Mouse (Mus musculus) urinary bladder, postnatal 14 days (tissue): ENCODE measurements around the gene Pik3c2b.

Experiments
- DNase-seq: peaks from one replicate; pipeline ENCODE4 v3.0.0; 2021; ENCODE audit warnings: low spot score

Gene Pik3c2b

DNA sequence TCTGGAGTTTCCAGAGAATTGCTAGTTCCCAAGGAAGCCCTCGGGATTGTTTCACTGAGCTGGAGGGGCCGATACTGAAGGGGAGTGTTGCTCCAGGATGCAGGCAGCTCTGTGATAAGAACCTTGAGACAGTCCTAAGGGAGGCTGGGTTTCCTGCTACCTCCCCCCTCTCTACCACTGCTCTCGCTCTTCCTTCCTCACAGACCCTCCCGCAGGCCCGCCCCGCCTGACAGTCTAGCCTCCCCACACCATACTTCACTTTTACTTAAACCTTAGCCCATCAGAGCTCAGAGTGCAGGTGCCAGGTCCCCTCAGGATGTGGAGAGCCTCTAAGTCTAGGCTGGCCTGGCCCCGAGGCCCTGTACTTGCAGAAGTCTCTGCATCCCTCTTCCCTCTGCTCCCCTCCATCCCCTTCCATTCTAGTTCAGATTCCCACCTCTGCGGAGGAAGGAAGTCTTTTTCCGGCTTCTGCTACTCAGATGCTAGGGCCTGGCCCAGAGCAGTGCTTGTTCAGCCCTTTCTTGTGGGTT is 27.9 kb downstream of the Pik3c2b start:
- DNase-seq = no peak

DNA sequence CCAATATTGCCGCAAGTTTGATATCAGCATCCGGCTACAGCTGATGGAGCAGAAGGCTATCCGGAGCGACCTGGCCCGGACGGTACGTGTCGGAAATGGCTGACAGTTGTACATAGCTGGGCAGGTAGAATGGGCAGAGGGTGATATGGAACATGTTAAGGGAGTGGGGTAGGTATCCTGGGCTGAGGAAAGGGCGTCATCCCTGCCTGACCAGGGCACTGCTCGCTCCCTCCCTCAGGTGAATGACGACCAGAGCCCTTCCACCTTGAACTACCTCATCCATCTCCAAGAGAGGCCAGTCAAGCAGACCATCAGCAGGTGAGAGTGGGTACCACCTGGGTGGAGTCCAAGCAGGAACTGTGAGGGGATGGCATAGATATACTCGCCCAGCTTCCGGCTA is 29.1 kb downstream of the Pik3c2b start:
- DNase-seq = no peak

DNA sequence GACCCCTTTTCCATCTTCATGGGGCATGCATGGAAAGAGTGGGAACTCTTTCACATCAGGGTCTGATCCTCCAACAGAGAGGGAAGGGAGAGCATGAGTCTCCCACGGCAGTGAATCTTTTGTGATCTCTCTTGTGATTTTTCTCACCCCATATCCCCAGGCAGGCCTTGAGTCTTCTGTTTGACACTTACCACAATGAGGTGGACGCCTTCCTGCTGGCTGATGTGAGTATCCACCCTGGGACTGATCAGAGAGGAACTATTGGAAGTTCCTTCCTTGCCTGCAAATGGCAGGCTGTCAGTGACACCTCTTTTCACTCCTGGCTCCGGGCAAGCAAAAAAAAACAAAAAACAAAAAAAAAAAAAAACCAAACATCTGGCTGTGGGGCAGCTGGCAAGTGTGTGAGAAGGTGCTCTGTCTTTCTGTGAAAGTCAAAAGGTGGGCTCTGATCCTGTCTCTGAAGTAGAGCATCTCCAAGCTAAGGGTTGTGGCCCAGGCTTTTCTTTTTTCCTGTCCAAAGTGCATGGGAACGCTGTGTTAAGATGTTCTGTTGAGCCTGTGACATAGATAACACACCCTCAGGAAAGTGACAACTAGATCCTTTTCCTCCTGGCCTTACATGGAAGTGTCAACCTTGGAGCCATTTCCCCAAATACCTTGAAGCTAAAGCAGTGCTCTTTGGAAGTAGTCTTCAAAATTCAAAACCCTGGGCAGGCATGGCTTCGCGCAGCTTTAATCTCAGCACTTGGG is 30.4 kb downstream of the Pik3c2b start:
- no peak for DNase-seq

DNA sequence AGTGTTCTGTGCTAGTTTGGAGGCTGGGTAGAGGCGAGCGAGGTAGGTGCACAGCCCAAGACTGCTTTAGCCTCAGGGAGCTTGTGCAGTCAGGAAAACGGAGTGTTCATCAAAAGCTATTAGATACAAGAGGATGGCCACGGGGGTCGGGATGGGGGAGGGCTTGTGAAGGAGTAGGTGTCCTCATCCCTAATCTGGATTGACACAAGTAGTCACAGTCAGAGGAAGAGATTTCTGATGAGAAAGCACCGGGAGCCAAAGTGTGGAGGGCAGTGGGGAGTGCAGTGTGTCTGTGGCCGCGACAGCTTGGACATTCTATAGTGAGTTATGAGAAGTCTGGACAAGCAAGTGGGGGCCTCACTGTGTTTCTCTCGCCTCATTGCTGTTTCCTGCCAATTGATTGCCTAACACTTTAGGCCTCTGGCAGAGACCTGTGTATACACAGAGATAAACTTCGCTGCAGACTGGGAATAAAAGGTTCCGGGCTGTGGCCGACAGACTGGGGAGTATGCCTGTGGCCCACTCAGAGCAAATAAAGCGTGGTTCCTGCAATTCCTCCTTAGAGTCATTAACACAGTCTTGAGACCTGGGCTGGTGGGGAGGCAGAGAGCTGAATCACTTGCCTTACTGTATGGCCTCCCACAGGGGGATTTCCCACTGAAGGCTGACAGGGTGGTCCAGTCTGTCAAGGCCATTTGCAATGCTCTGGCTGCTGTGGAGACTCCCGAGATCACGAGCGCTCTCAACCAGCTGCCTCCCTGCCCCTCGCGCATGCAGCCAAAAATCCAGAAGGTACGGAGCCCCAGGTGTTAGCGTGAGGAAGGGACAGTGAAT is 31.4 kb downstream of the Pik3c2b start:
- peak; percentile 48 for DNase-seq

DNA sequence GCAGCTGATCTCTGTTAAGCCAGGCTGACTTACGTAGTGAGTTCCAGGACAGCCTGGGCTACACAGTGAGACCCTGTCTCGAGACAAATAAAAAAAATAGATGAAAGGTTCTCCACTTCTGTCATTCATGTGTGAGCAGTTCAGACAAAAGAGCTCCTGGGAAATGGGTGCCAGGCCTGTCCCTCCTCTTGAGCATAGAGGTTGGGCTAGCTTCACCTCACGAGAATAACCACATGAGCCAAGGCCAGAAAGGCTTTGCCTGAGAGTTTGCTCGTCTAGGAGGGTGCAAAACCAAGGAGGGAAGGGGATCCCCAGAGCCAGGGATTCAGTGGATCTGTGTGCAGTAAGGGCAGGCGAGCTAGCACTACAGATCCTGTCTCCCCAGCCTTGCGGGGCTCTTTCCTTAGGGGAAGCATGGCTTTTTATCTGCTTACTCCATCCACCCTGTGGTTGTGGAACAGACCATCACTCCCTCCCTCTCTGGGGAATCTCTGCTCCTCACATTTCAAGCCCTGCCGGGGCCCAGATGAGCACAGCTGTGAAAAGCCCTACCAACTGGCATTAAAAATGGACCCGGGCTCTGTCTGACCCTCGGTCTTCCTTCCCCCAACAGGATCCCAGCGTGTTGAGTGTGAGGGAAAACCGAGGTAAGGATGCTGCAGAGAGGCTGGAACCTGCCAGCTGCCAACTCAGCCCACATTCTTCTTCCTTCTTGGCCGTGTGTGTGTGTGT is 32.3 kb downstream of the Pik3c2b start:
- DNase-seq = no peak

DNA sequence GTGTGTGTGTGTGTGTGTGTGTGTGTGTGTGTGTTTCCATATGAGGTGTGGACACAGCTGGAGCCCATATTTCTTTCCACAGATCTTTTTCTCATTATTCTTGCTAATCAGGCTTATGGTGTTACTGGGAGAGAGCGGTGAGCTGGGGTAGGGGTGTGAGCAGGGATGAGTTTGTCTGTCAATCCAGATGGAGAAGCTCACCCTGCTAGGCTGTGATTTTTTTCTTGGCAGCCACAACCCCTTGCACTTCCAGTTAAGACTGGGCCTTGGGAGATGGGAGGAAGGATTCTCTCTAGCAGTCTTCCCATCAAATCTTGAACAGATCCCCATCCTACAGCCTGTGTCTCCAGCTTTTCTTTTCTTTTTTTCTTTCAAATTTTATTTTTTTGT is 32.9 kb downstream of the Pik3c2b start:
- DNase-seq = no peak

DNA sequence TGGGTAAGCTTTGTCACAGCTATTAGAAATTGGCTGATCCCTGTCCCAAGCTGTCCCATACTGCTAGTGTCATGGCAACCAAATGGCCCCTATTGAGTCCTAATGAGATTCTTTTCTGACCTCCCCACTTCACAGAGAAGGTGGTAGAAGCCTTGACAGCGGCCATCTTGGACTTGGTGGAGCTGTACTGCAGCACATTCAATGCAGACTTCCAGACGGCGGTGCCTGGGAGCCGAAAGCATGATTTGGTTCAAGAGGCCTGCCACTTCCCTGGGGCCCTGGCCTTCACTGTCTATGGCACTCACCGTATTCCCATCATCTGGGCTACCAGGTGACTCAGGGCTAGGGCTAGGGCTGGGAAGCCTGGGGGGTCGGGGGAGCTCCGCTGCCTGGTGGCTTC is 34.0 kb downstream of the Pik3c2b start:
- no peak for DNase-seq

DNA sequence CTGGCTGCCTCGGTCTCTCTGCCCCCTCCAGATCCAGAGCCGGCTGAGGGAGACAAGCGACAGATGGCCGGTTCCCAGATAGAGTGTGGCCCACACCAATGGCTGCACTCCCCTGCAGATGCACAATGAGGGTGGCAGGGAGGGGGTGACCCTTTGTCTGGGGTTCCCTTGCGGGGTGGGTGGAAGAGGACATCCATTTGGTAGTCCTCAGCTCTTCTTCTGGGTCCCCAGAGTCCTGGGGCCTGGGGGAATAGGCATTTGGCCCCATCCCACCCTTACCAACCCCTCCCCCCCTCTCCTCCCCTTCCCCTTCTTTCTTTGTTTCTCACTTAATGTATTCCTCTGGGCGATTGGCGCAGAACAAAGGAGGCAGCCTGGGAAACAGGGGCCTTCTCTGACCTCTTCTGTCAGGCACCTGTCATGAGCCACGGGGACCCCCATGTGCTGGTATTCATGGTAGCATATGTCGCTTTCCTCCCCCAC is 34.7 kb downstream of the Pik3c2b start:
- no peak for DNase-seq

DNA sequence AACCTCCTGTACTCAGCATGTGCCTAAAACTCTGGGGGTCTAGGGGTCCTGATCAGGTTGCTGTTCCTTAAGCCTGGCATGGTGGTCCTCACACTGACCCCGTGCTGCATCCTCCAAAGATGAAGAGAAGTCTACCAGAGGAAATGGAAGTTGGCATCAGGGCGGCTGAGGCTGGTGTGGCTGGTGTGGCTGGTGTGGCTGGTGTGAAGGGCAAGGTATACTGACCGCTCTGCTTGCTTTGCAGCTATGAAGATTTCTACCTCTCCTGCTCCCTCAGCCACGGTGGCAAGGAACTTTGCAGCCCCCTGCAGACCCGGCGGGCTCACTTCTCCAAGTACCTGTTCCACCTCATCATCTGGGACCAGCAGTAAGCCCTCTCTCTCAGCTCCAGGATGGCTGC is 35.2 kb downstream of the Pik3c2b start:
- DNase-seq = no peak

DNA sequence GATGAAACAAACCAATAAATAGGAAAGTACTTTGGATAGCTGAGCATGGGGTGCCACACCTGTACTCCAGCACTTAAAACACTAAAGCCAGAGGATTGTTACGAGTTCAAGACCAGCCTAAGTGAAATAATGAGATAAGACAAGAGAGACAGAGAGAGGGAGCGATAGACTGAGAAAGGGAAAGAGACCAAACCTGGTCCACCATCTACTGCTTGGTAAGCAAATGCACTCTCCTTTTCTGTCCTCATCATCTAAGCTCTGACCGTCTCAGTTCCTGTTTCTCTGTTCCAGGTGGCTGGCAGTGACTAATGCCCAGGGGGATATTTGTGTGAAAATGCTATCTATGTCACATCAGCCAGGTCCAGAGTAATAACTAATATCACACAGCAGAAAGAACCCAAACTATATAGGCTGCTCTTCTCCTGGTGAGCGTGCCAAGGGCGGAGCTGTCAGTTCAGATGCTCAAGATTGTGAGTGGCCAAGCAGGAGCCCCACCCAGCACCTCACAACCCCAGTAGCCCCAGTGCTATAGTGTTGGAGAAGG is 37.6 kb downstream of the Pik3c2b start:
- DNase-seq = no peak

DNA sequence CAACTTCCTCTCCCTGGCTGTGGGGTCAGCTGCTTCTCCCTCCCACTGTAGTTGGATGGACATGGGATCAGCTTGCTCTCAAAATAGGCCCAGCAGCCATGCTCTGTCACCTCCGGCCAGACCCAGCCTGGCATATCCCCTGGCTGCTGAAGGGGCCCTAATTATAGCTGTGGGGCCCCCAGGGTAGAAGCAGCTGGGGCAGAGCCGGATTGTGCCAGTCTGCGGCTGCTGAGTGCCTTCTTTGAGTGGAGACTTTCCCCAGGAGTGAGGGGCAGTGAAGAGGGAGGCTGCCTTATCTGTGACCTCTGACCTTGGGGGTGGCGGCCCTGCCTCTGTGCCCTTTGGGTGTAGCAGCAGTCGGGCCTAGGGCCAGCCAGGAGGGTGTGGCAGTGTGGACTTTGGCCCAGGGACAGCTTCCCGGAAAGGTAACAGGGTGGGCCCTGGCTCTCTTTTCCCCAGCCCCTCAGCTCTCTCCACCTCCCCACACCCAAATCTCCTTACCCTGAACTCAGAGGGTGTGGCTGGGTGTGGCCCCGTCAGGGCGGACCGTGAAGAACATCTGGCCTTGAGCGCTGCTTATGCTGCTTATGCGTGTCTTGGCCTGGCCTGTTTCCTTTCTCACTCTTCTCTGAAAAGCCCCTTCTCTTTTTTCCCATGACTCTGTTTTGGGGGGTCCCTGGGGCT is 38.6 kb downstream of the Pik3c2b start:
- DNase-seq = peak; percentile 38

DNA sequence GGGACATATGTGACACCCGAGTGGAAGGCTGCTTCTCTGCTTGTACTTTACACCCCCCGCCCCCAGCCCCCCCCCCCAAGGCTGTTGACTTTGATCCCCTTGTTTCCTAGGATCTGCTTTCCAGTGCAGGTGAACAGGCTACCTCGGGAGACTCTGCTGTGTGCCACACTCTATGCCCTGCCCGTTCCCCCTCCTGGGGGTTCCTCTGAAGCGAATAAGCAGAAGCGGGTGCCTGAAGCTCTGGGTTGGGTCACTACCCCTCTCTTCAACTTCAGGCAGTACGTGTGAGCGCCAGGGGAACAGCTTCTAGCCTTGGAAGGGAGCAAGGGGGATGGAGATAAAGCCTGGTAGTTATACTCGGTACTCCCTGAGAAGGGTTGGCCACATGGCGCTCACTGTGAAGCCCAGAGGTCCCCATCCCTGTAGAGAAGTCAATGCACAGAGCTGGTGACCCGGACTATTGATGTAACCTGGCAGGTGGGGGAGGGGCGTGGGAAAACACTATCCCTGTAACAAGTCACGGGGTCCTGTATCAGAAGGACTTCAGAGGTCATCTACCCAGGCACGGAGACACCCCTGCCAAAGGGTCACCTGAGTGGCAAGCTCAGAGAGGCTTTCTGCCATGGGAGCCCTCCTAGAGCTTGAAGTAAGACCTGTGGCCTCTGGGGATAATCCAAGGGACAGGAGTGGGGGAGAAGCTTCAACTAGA is 39.4 kb downstream of the Pik3c2b start:
- no peak for DNase-seq

DNA sequence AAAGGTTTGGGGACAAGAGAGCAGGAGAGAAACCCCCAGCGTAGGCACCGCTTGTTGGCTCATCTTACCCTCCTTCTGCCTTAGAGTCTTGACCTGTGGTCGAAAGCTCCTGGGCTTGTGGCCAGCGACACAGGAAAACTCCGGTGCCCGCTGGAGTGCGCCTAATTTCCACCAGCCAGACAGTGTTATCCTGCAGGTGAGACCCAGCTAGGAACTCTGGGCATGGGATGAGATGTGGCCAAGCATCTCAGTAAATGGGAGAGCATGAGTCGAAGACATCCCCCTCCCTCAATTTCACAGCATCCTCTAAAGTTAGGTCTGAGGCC is 39.9 kb downstream of the Pik3c2b start:
- DNase-seq = no peak

DNA sequence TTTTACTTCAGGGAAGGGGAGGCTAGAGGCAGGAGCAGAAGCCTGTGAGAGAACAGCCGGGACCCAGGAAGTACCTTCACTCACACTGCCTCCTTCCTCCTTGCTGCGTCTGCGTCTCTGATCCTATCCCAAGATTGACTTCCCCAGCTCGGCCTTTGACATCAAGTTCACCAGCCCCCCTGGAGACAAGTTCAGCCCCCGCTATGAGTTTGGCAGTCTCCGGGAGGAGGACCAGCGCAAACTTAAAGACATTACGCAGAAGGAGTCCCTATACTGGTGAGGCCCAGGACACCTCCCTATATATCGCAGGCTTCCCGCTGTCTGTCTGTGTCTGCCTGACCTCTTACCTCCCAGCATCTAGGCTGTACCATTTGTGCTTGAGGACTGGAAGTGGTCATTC is 41.3 kb downstream of the Pik3c2b start:
- DNase-seq = no peak

DNA sequence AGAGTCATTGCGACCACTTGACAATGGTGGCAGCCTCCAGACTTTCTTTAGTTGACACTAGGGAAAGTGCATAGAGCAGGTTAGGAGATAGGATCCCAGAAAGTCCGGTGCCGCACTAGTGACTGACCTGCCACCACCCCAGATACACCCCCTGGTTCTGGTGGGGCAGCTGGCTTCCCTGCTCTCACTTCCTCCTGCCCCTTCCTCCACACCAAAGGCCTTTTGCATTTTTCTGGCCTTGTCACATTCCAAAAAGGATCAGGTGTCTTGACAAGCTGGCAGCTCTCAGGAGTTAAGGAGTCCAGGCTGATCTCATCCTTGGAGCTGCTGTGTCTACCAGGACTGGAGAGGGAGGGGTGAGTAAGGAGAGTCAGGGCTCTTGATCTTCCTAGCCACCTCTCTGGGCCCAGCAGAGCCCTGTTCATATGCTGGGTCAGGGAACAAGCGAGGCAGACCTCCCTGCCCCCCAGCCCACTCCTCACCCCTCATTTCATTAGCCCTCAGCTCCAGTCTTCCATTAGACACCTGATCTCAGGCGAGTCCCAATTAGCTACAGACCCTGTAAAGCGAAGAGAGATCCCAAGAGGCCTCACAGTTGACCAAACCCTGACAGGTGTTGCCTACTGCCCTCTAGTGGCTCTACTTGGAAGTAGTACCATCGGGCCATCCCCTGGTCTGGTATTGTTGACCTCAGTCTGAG is 41.9 kb downstream of the Pik3c2b start:
- DNase-seq = peak; percentile 67

DNA sequence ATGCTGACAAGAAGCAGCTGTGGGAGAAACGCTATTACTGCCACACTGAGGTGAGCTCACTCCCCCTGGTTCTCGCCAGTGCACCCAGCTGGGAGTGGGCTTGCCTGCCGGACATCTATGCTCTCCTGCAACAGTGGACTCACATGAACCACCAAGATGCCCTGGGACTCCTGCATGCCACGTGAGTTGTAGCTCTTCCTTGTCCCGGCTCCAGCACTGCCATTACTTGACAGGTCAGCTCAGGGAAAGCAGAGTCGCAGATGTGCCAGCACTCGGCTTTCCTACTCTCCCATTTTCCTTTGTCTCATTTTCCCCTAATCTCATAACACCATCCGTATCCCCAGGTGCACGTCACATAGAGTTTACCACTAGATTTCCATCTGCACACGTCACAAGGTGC is 42.7 kb downstream of the Pik3c2b start:
- DNase-seq = no peak

DNA sequence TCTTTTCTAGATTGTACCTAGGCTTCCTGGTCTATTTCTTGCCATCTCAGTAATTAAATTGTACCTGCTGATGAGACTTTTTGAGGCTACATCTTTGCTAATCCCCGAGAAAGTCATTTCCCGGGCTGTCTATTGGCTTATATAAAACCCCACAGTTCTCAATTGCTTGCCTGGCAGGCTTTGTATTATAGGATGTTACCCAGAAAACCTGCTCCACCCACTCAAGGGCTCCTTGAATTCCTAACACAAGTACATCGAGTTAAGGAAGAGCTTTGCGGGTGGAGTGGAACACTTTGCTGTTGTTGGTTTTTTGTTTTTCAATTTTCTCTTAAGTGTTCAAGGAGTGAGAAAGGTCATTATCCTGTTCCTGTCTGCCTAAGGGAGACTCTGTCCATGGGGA is 43.9 kb downstream of the Pik3c2b start:
- no peak for DNase-seq

DNA sequence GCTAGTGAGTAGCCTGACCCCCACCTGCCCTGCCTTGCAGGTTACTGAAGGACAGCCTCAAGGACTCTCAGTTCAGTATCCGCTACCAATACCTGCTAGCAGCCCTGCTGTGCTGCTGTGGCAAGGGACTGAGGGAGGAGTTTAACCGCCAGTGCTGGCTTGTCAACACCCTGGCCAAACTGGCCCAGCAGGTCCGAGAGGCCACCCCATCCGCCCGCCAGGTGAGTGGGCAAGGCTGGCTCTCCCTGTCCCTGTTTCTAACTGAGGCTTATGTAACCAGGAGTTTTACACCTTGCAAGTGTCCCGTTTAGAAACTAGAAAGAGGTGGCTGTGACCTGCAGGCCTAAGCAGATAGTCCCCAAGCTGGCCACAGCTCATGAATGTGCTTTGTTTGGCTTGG is 45.2 kb downstream of the Pik3c2b start:
- DNase-seq = peak; percentile 89

DNA sequence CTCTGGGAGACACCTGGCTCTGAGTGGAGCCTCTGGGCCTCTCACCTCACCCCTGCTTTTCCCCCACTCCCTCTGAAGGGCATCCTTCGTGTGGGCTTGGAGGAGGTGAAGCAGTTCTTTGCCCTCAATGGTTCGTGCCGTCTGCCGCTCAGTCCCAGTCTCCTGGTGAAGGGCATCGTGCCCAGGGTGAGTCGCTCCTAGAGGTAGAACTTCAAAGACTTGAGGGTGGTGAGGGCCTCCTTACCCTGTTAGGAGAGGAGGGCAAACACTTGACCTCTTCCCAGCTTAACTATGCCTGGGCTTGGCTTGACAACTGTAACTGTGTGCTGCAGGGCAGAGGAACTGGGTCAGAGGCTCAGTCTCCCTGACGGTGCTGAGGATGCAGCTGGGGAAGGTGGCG is 46.0 kb downstream of the Pik3c2b start:
- no peak for DNase-seq

DNA sequence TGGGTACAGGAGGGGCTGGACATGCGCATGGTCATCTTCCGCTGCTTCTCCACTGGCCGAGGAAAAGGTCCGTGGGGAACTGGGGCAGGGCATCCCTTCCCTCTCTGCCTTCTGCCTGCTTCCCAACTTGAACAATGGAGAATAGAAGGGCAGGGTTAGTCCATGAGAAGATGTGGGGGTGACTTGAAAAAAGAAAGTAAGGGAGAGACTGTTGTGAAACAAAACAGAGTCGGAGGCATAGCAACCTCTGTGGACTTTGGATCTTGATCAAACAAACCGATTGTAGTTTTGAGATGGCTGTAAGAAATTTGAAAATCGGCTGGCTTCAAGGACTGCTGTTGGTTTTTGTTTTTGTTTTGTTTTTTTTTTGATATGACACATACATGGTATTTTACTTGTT is 48.3 kb downstream of the Pik3c2b start:
- no peak for DNase-seq
